Mouse (Mus musculus) MEL (cell line): Measurements from ENCODE around the gene Dlgap3. TPM values are rescaled to one million over a fixed set of nuclear protein-coding genes. Genes with fewer than 3 reads are reported as not detected.

Experiments
- DNase-seq: peaks from one replicate; pipeline ENCODE4 v3.0.0; 2011; ENCODE audit warnings: low read depth, low spot score
- H3K27ac ChIP-seq: 2 replicates; pipeline ENCODE4 v1.5.1; 2012; ENCODE audit warnings: low read depth, mild to moderate bottlenecking, control low read depth, low read length, moderate library complexity; ENCODE audit not compliant: control insufficient read depth
- H3K27me3 ChIP-seq, 2 experiments: fragments of 150-350 bp in 1 of 2; sonication (generic) in 1 of 2; 2 replicates each; pipeline ENCODE4 v1.6.1; 2012; ENCODE audit warnings: low read length in 2 of 2, mild to moderate bottlenecking in 2 of 2, improper control_type of control experiment in 1 of 2, moderate library complexity in 1 of 2; ENCODE audit not compliant: insufficient read depth in 2 of 2, control insufficient read depth in 1 of 2
- H3K36me3 ChIP-seq, 2 experiments: 2 replicates each; pipeline ENCODE4 v1.6.1; 2012 to 2014; ENCODE audit warnings: low read length in 2 of 2, improper control_type of control experiment in 1 of 2, inconsistent platforms in 1 of 2, mild to moderate bottlenecking in 1 of 2; ENCODE audit not compliant: insufficient read depth in 2 of 2, control insufficient read depth in 1 of 2
- H3K4me1 ChIP-seq, 2 experiments: fragments of 150-350 bp in 1 of 2; sonication (generic) in 1 of 2; 2 replicates each; pipeline ENCODE4 v1.6.1; 2012; ENCODE audit warnings: low read length in 2 of 2, improper control_type of control experiment in 1 of 2, mild to moderate bottlenecking in 1 of 2; ENCODE audit not compliant: insufficient read depth in 2 of 2, control insufficient read depth in 1 of 2
- H3K4me3 ChIP-seq, 2 experiments: fragments of 150-350 bp in 1 of 2; sonication (generic) in 1 of 2; 2 replicates each; pipeline ENCODE4 v1.5.1; 2012; ENCODE audit warnings: low read depth in 2 of 2, low read length in 2 of 2, mild to moderate bottlenecking in 2 of 2, moderate library complexity in 2 of 2, control low read depth in 1 of 2, improper control_type of control experiment in 1 of 2; ENCODE audit not compliant: control insufficient read depth in 1 of 2, insufficient read depth in 1 of 2
- H3K79me2 ChIP-seq: 2 replicates; pipeline ENCODE4 v1.6.1; 2012; ENCODE audit warnings: mild to moderate bottlenecking, low read length, moderate library complexity; ENCODE audit not compliant: control insufficient read depth, poor library complexity, insufficient read depth
- H3K9ac ChIP-seq: 2 replicates; pipeline ENCODE4 v1.6.1; 2012; ENCODE audit warnings: low read depth, mild to moderate bottlenecking, control low read depth, low read length, moderate library complexity; ENCODE audit not compliant: control insufficient read depth, poor library complexity, severe bottlenecking
- H3K9me3 ChIP-seq: fragments of 150-350 bp; sonication (generic); replicated peaks from 2 replicates; pipeline ENCODE4 v1.6.1; 2012; ENCODE audit warnings: mild to moderate bottlenecking, low read length, improper control_type of control experiment, moderate library complexity; ENCODE audit not compliant: insufficient read depth
- CHD2 ChIP-seq: IDR thresholded peaks from 2 replicates; pipeline ENCODE4 v1.6.1; 2011; ENCODE audit warnings: low read length, improper control_type of control experiment
- ELF1 ChIP-seq: IDR thresholded peaks from 2 replicates; pipeline ENCODE4 v1.6.1; 2014; ENCODE audit warnings: low read depth, mild to moderate bottlenecking, inconsistent platforms, low read length, improper control_type of control experiment, moderate library complexity
- EP300 ChIP-seq, 2 experiments: IDR thresholded peaks; 2 replicates each; pipeline ENCODE4 v1.6.1; 2011; ENCODE audit warnings: improper control_type of control experiment in 2 of 2, low read length in 2 of 2, low read depth in 1 of 2, mild to moderate bottlenecking in 1 of 2
- JUND ChIP-seq: IDR thresholded peaks from 2 replicates; pipeline ENCODE4 v1.6.1; 2011; ENCODE audit warnings: low read depth, mild to moderate bottlenecking, improper control_type of control experiment, low read length
- MAFK ChIP-seq: IDR thresholded peaks from 2 replicates; pipeline ENCODE4 v1.6.1; 2011; ENCODE audit warnings: low read depth, mild to moderate bottlenecking, low read length, improper control_type of control experiment, borderline replicate concordance
- MAZ ChIP-seq: IDR thresholded peaks from 2 replicates; pipeline ENCODE4 v1.6.1; 2012; ENCODE audit warnings: low read depth, mild to moderate bottlenecking, inconsistent platforms, low read length, improper control_type of control experiment
- MEF2A ChIP-seq: IDR thresholded peaks from 2 replicates; pipeline ENCODE4 v1.6.1; 2014; ENCODE audit warnings: low read depth, mild to moderate bottlenecking, inconsistent platforms, low read length, improper control_type of control experiment; ENCODE audit not compliant: poor library complexity, insufficient replicate concordance, severe bottlenecking; ENCODE audit errors: extremely low read depth
- MXI1 ChIP-seq: IDR thresholded peaks from 2 replicates; pipeline ENCODE4 v1.6.1; 2011; ENCODE audit warnings: mild to moderate bottlenecking, low read depth, low read length, improper control_type of control experiment
- MYB ChIP-seq: IDR thresholded peaks from 2 replicates; pipeline ENCODE4 v1.6.1; 2011; ENCODE audit warnings: mild to moderate bottlenecking, low read depth, low read length, improper control_type of control experiment
- RAD21 ChIP-seq: IDR thresholded peaks from 2 replicates; pipeline ENCODE4 v1.6.1; 2011; ENCODE audit warnings: mild to moderate bottlenecking, low read depth, low read length, improper control_type of control experiment
- SIN3A ChIP-seq: IDR thresholded peaks from 2 replicates; pipeline ENCODE4 v1.6.1; 2012; ENCODE audit warnings: low read length, improper control_type of control experiment, inconsistent platforms
- SMC3 ChIP-seq: IDR thresholded peaks from 2 replicates; pipeline ENCODE4 v1.6.1; 2011; ENCODE audit warnings: low read depth, low read length, improper control_type of control experiment
- TAL1 ChIP-seq: IDR thresholded peaks from 2 replicates; pipeline ENCODE4 v1.6.1; 2012; ENCODE audit warnings: mild to moderate bottlenecking, inconsistent platforms, low read length, moderate library complexity, mixed read lengths
- TCF12 ChIP-seq: IDR thresholded peaks from 2 replicates; pipeline ENCODE4 v1.6.1; 2014; ENCODE audit warnings: low read depth, mild to moderate bottlenecking, inconsistent platforms, low read length, improper control_type of control experiment, moderate library complexity
- UBTF ChIP-seq: IDR thresholded peaks from 2 replicates; pipeline ENCODE4 v1.6.1; 2012; ENCODE audit warnings: low read depth, mild to moderate bottlenecking, inconsistent platforms, low read length, improper control_type of control experiment, moderate library complexity, borderline replicate concordance; ENCODE audit not compliant: insufficient read depth
- ZC3H11A ChIP-seq: IDR thresholded peaks from 2 replicates; pipeline ENCODE4 v1.6.1; 2012; ENCODE audit warnings: low read depth, mild to moderate bottlenecking, inconsistent platforms, low read length, improper control_type of control experiment
- ZKSCAN1 ChIP-seq: IDR thresholded peaks from 2 replicates; pipeline ENCODE4 v1.6.1; 2012; ENCODE audit warnings: low read depth, mild to moderate bottlenecking, inconsistent platforms, low read length, improper control_type of control experiment, moderate library complexity
- ZNF384 ChIP-seq: IDR thresholded peaks from 2 replicates; pipeline ENCODE4 v1.6.1; 2012; ENCODE audit warnings: low read depth, mild to moderate bottlenecking, inconsistent platforms, low read length, improper control_type of control experiment
- polyA plus RNA-seq, 2 experiments: library from polyadenylated mRNA; stranded (reverse) in 1 of 2; unstranded in 1 of 2; fragments of >175 nt in 1 of 2; fragments of >200 nt in 1 of 2; gene quantifications; 2 replicates each; pipeline versions ENCODE4 v1.2.1 to v1.2.4; 2012; ENCODE audit warnings: low replicate concordance in 2 of 2, low read depth in 1 of 2; ENCODE audit not compliant: insufficient read length in 2 of 2, insufficient read depth in 1 of 2, missing spikeins in 1 of 2
- total RNA-seq: library from RNA; depleted of rRNA; stranded (reverse); fragments of 300-350 nt; gene quantifications from 2 replicates; pipeline ENCODE4 v1.2.3, GENCODE M21; 2012

The Dlgap3 gene
- total and polyA plus RNA-seq, 3 experiments = not detected

DNA sequence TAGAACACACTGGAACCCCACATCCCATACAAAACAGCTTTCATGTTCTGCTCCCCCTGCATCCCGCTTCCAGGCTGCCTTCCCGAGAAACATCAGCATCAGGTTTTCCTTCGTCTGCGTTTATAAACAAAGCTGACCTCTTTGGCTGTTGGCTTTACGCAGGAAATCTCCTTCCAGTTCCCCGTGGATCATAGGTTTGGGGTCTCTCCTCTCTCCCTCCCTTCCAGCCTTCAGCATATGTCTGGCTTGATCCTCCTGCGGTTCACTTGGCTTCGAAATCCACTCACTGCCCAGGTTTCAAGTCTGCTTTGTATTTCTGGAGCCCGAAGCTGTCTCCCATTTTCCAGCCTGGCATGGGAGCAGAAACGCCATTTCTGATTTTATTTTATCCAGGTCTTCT lies 54.3 kb downstream of the Dlgap3 start:
- no peak for DNase-seq
- Histone ChIP-seq H3K27ac (no peak overlapping the region), H3K4me1 (no peaks in the 10 kb centered on the region), H3K4me3 (no peak overlapping the region), H3K27me3 (no peaks in the 10 kb centered on the region), H3K79me2 (no peaks in the 10 kb centered on the region), H3K36me3 (no peaks in the 10 kb centered on the region), H3K9ac (no peak overlapping the region), H3K9me3 (no peaks in the 10 kb centered on the region)
- no peak for TF ChIP-seq EP300 (IDR thresholded peaks at IDR 0.05; ENCODE audit: low read depth in 1 of 2, low read length in 2 of 2)
- no peak for TF ChIP-seq ELF1

DNA sequence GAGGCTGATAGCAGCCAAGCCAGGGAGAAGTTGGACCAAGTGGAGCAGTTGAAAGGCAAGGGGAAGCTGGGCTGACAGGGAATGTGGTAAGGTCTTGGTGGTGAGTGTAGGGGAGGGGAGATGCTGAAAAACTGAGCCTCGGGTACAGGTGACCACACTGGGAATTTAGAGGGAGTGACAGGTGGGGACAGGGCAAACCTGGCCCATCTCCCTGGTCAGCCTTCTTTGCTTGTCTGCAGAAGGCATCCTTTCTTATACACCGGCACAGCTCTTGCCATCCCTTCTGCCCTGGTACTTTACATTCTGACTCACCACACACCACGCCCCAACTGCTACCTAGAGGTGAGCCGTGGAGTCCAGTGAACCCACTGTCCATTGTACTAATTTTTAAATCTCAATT lies 54.8 kb downstream of the Dlgap3 start:
- H3K27me3 ChIP-seq = no peaks in the 10 kb centered on the region
- no peak for TF ChIP-seq UBTF
- TF ChIP-seq ZKSCAN1 = no peak
- no peak for TF ChIP-seq MEF2A
- no peak for TF ChIP-seq SMC3
- no peak for TF ChIP-seq MAZ

DNA sequence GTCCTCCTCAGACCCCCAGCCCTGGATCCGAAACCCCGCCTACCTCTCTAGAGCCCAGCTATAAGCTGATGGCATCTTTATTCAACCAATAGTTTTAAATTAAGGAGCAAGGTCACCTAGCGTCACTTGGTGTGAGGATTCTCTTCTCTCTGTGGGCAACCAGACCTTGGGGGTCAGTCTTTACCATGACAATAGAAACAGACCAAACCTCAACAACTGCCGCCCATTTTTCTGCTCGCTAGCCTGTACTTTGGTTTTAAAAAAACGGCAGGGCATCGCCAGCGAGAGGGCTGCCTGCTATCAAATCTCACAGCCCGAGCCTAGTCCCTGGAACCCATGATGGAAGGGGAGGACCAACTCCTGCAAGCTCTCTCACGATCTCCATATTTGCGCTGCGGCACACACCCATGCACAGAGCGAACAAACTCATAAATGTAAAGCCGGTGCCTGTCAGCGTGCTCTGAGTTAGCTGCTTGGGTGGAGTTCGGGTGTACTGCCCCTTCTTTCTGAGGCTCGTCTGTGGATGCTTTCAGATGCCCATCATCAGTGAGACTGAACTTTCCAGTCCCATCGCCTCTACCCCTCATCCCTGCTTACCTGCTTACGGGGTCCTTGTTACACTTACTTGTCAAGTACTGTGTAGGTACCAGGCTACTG lies 55.6 kb downstream of the Dlgap3 start:
- TF ChIP-seq TAL1 (no peak), EP300 (IDR thresholded peaks at IDR 0.05; ENCODE audit: low read depth in 1 of 2, low read length in 2 of 2) (no peak), MEF2A (no peak), ZC3H11A (no peak), JUND (no peak), RAD21 (no peak), MXI1 (no peak), ELF1 (no peak), TCF12 (no peak), UBTF (no peak), SMC3 (no peak), CHD2 (no peak), MAFK (no peak), MYB (no peak), ZNF384 (no peak), SIN3A (no peak)
- no peak overlapping the region for H3K27ac ChIP-seq
- DNase-seq = no peak
- H3K4me3 ChIP-seq = no peak overlapping the region
- no peaks in the 10 kb centered on the region for H3K27me3 ChIP-seq
- no peaks in the 10 kb centered on the region for H3K36me3 ChIP-seq
- H3K9me3 ChIP-seq = no peaks in the 10 kb centered on the region
- no peaks in the 10 kb centered on the region for H3K79me2 ChIP-seq
- H3K9ac ChIP-seq = no peak overlapping the region
- no peaks in the 10 kb centered on the region for H3K4me1 ChIP-seq

More for the DNA sequence above, 54.8 kb downstream of the Dlgap3 start:
- H3K4me1 ChIP-seq = no peaks in the 10 kb centered on the region
- no peak overlapping the region for H3K27ac ChIP-seq
- no peaks in the 10 kb centered on the region for H3K36me3 ChIP-seq
- no peak overlapping the region for H3K9ac ChIP-seq
- no peak overlapping the region for H3K4me3 ChIP-seq
- H3K9me3 ChIP-seq = no peaks in the 10 kb centered on the region
- H3K79me2 ChIP-seq = no peaks in the 10 kb centered on the region
- no peak for DNase-seq
